Mouse (Mus musculus): ENCODE measurements around the gene Sirt7.

Gene Sirt7

GRCm38 (mm10) chr11:120582268-120582981, 42.6 kb downstream of the Sirt7 start:
- no peak for DNase-seq (ENCODE audit: low spot score)

DNA sequence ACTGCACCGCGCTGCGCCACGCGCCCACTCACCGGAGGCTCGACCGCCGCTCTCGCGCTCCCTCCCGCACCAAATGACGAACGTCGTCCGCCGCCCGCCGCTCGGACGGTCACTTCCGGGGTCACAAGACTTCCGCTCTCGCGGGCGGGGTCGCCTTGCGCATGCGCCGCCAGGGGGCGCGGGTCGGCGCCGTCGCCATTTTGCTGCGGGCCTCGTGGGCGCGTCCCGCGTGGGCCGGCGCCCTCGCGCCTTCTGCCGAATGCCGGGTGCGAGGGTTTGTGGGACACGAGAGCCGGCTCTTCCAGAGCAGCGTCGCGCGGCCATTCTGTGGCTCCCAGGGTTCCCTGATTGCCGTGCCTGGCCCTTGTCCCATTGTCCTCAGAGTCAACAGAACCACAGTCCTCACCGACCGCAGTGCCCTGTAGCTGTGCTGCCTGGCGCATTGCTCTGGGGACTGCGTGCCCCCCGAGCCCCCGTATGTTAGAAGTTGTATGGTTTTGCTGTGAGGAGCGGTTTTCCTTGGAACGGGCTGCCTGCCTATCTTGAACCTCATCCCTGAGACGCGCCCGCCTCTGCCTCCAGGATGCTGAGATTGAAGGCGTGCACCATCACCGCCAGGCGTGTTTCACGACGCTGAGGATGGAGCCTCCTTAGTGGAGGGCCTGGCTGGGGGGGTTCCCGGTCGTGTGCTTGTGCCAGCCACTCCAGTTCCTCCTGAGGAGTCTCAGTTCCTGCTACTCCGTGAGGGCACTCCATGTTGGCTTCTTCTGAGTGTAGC, 43.4 kb downstream of the Sirt7 start, which contains the start of gene Arhgdia:
Arhgdia (minus strand) TSS at position 135 of the 778 bp plus-strand sequence.
- DNase-seq (ENCODE audit: low spot score) = peak; percentile 84

- DNase-seq (ENCODE audit: low spot score) = no peak
Observed at GRCm38 (mm10) chr11:120580871-120581331, 44.1 kb downstream of the Sirt7 start.

GRCm38 (mm10) chr11:120580190-120580589, 44.9 kb downstream of the Sirt7 start:
- DNase-seq (ENCODE audit: low spot score) = no peak

DNA sequence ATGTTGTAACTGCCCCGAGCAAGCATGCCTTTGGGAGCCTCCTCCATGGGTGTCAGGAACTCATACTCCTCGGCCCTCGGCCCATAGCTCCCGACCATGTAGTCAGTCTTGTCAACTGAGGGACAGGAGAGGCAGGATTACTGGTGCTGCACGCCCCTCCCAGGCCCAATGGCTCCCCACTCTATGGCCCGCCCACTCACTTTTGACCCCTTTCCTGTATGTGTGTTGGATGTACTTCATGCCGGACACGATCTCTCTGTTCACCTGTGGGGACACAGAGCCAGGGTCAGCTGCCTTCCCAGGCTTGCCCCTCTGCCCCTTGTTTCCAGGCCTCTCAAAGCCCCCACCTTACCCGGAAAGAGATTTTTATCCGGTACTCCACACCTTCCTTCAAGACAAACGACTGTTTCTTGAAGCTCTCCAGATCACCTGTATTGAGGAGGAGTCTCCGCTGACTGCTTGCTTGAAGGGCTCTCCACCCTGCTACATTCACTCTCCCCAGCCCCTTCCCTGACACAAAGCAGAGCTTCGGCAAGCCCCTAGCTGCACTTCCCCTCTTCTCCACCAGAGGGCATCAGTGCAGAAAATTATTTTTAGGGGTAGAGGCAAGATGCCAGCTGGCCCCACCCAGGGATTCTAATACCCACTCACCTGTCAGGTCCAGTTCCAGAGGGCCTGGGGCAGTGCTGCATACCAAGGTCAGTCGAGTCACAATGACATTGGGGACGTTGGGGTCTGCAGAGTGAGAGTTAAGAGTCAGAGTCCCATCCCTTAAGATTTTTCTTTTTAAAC, 45.5 kb downstream of the Sirt7 start:
- no peak for DNase-seq (ENCODE audit: low spot score)

GRCm38 (mm10) chr11:120578694-120579243, 46.3 kb downstream of the Sirt7 start:
- no peak for DNase-seq (ENCODE audit: low spot score)

- DNase-seq (ENCODE audit: low spot score) = no peak
Observed at GRCm38 (mm10) chr11:120578024-120578693, 46.9 kb downstream of the Sirt7 start.

DNA sequence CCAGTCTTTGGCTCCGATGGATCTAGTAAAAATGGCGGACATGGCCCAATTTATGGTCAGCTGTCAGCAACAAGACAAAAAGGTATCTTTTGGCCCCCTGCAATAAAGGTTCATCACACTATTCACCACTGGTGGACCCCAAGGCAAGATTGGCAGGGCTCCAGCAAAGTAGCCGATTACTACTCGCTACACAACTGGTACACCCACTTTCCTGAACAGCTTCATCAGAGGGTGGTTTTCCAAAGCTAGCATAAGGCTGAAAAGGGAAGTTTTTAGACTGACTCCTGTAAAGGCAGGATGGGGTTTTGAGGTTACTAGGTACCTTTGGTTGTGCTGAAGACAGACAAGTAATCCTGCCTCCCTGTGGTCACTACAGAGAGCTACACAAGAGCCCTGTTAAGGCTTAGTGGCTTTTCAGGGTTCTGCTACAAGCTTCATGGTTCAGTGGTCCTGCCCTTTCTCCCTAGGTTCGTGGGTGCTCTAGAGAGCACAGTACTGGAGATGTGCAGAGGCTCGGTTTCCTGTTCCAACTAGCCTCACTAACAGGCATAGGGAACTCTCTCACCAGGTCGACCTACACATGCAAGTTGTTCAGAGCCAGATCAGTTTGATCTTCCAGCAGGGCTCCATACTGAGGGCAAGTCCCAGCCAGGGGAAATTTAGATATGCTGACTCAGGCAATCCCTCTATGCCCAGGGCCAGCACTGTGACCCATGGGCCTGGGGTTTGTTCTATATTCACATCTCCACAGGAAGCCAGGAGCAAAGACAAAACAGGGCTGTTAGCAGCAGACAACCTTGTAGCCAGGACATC, 47.6 kb downstream of the Sirt7 start:
- DNase-seq (ENCODE audit: low spot score) = no peak

DNA sequence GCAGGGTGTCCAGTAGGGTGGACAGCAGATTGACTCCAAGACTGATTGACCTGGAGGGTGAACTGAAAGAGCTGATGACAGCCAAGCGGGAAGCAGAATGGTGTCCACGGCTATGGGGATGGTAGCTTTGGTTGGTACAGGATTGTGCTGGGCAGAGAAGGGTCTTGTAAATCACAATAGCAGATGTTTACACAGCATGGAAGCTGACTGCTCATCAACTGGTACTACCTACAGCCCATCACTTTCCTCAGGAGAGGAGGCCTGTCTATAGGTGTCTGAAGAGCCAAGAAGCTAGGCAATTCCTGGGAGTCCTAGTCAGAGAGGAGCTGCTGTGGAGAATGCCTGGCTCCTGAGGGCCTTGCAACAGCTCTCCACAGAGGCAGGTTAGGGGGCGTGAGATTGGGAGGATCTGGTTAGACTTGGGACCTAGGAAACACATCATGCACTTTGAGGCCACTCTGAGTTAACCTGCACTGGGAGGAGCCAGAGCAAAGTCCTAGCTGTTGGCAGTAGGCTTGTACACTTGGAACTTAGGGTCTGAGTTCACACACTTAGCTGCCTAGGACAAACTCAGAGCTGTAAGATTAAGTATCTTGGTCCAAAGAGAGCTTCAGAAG, 48.6 kb downstream of the Sirt7 start:
- no peak for DNase-seq (ENCODE audit: low spot score)

GRCm38 (mm10) chr11:120575940-120576339, 49.1 kb downstream of the Sirt7 start:
- DNase-seq (ENCODE audit: low spot score) = no peak

- no peak for DNase-seq (ENCODE audit: low spot score)
Observed at GRCm38 (mm10) chr11:120575046-120575445, 50.0 kb downstream of the Sirt7 start.

DNA sequence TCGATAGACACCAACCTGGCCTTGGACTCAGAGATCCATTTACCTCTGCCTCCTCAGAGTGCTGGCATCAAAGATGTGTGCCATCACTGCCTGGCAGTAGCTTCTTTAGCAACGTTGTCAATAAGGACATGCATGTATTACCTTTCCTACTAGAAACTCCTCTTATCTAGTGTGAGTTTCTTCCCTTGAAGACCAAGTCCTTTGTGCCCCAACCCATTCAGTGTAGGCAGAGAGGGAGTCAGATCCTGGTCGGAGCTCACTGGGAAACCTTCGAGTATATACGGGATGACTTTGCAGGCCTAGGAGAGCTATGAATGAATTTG, 50.8 kb downstream of the Sirt7 start:
- DNase-seq (ENCODE audit: low spot score) = no peak

DNA sequence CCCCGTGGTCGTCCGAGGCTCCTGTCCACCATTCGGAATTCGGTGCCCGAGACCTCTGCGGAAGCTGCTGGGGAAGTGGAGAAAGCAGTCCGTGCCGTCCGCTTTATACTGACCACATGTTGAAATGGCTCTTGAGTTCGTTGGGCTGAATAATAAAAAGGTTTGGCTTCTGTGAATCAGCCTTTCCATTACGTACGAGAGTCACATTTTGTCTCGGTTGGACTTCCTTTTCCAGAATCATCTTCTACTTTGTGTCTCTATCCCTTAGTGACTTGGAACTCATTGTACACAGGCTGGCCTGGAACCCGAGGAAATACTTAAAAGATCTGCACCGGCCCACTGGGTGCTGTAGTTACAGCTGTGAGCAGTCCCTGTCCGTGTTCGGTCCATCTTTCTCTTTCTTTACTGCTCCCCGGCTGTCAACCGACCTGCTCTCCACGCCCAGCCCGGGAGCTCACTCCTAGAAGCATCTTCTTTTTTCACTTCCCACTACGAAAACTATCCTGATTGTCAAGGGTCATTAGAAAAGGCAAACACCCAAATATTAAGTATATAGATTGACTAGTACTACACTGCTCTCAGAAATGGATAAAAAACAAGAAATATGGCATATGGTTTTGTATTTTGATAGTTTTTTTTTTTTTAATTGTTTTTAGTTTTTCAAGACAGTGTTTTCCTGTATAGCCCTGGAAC, 51.3 kb downstream of the Sirt7 start:
- DNase-seq (ENCODE audit: low spot score) = no peak

- DNase-seq (ENCODE audit: low spot score) = peak; percentile 100
Observed at GRCm38 (mm10) chr11:120572752-120573584, 52.1 kb downstream of the Sirt7 start, which contains the start of gene P4hb. TSS of gene P4hb (minus strand) at chr11:120573253.

DNA sequence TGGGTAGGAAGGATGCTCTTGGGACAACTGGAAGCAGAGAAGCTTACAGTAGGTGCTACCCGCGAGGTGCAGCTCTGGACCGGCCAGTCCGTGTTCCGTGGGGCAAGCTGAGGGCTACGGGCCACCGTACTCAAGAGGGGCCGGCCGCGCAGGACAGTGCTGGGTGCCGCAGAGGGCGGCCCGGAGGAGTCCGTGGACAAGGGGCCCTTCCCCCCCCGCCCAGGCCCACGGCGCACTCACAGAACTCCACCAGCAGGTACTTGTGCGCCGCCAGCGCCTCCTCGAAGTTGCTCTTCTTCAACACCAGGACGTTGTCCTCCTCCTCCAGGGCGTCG, 52.7 kb downstream of the Sirt7 start:
- no peak for DNase-seq (ENCODE audit: low spot score)

GRCm38 (mm10) chr11:120571754-120572416, 53.2 kb downstream of the Sirt7 start:
- DNase-seq (ENCODE audit: low spot score) = no peak

- DNase-seq (ENCODE audit: low spot score) = no peak
Observed at GRCm38 (mm10) chr11:120571122-120571521, 53.9 kb downstream of the Sirt7 start.
